Mouse (Mus musculus) heart, embryonic 14.5 days (tissue): ENCODE measurements at regions not wholly inside any gene's neighbourhood (a gene's known extent, or its start where the extent isn't known, plus 50 kb on each side); places are given as distances from the start of the nearest gene placed in this dataset.

Experiments
- ATAC-seq: fragments of 200-750 bp; cut with Nextera tagmentation; 2 replicates; pipeline ENCODE4 v1.8.0; 2017; ENCODE audit warnings: low read depth, moderate TSS enrichment; ENCODE audit not compliant: insufficient number of reproducible peaks, insufficient read depth, low FRiP score
- H3K27ac ChIP-seq, 2 experiments: fragments of 200-500 bp in 1 of 2; fragments of 300-500 bp in 1 of 2; sonication (generic) in 1 of 2; replicated peaks in 1 of 2; 2 replicates each; pipeline ENCODE4 v1.5.1; 2012 to 2014; ENCODE audit warnings: low read depth in 2 of 2, low read length in 2 of 2, control low read depth in 1 of 2, mild to moderate bottlenecking in 1 of 2, mixed read lengths in 1 of 2; ENCODE audit not compliant: control insufficient read depth in 1 of 2, insufficient read depth in 1 of 2
- H3K27me3 ChIP-seq: fragments of 300-500 bp; sonication (generic); 2 replicates; pipeline ENCODE4 v1.6.1; 2014; ENCODE audit warnings: mild to moderate bottlenecking, low read length, control low read depth; ENCODE audit not compliant: control insufficient read depth, insufficient read depth
- H3K36me3 ChIP-seq: fragments of 300-500 bp; sonication (generic); 2 replicates; pipeline ENCODE4 v1.6.1; 2014; ENCODE audit warnings: mild to moderate bottlenecking, control low read depth, low read length, mixed read lengths; ENCODE audit not compliant: control insufficient read depth, insufficient read depth
- H3K4me1 ChIP-seq, 2 experiments: fragments of 200-500 bp in 1 of 2; fragments of 300-500 bp in 1 of 2; sonication (generic) in 1 of 2; 2 replicates each; pipeline ENCODE4 v1.6.1; 2012 to 2014; ENCODE audit warnings: low read length in 2 of 2, control low read depth in 1 of 2, mixed read lengths in 1 of 2; ENCODE audit not compliant: control insufficient read depth in 2 of 2, insufficient read depth in 2 of 2
- H3K4me2 ChIP-seq: fragments of 300-500 bp; sonication (generic); 2 replicates; pipeline ENCODE4 v1.6.1; 2014; ENCODE audit warnings: mild to moderate bottlenecking, low read length
- H3K4me3 ChIP-seq, 2 experiments: fragments of 200-500 bp in 1 of 2; fragments of 300-500 bp in 1 of 2; sonication (generic) in 1 of 2; 2 replicates each; pipeline ENCODE4 v1.5.1; 2012 to 2014; ENCODE audit warnings: low read length in 2 of 2, mild to moderate bottlenecking in 2 of 2, control low read depth in 1 of 2, low read depth in 1 of 2, moderate library complexity in 1 of 2; ENCODE audit not compliant: control insufficient read depth in 1 of 2, insufficient read depth in 1 of 2
- H3K9ac ChIP-seq: fragments of 300-500 bp; sonication (generic); 2 replicates; pipeline ENCODE4 v1.6.1; 2014; ENCODE audit warnings: mild to moderate bottlenecking, low read length
- H3K9me3 ChIP-seq: fragments of 300-500 bp; sonication (generic); 2 replicates; pipeline ENCODE4 v1.6.1; 2016; ENCODE audit warnings: low read length, control low read depth; ENCODE audit not compliant: control insufficient read depth
- WGBS: fragments of 180-500 bp; shearing (Covaris S2); extraction: QIAGEN DNeasy Blood & Tissue Kit; methylation state at CpG from one replicate; pipeline ENCODE4 v1.1.7; 2014; 5-methylcytosine and 5-hydroxymethylcytosine counted together

GRCm38 (mm10) chrX:70820518-70820917 is 229.5 kb upstream of the Mamld1 start:
- Histone ChIP-seq H3K4me3 (no peak overlapping the region), H3K9ac (no peak overlapping the region), H3K9me3 (no peaks in the 10 kb centered on the region), H3K27me3 (no peaks in the 10 kb centered on the region), H3K4me1 (peaks cover 4 to 15% of the 10 kb centered on the region in 2 experiments), H3K36me3 (no peaks in the 10 kb centered on the region), H3K27ac (no peak overlapping the region), H3K4me2 (no peak overlapping the region)
- no peak for ATAC-seq
- 81% methylated on average over 3 of the region's 3 CpGs for WGBS

DNA sequence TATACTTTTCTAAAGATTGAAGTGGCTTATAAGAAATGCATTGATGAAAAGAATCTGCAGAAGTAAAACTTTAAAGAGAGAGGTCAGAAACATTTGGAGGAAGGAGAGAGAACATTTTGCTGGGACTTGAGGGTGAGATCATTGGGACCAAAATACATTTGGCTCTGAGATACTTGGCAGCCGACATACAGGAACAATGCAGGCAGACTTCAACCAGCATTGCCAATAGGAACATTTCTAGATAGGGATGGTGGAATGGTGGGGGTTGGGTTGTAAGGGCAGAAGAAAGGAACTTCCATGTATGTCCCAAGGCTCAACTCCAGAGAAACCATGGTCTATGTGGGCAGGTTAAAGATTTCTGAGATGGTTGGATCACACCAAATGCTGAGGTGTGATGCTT is 232.3 kb upstream of the Mamld1 start:
- Histone ChIP-seq H3K36me3 (no peaks in the 10 kb centered on the region), H3K9me3 (no peaks in the 10 kb centered on the region), H3K4me1 (peaks cover 4 to 15% of the 10 kb centered on the region in 2 experiments), H3K27me3 (no peaks in the 10 kb centered on the region), H3K9ac (no peak overlapping the region), H3K4me2 (no peak overlapping the region), H3K4me3 (no peak overlapping the region), H3K27ac (peak overlapping the region; percentile 40 to 76; a peak in 3 of 4 replicates)
- 40% methylated on average over 1 of the region's 1 CpGs for WGBS
- ATAC-seq = peak; percentile 47; the same call in 1 of the 2 replicates

DNA sequence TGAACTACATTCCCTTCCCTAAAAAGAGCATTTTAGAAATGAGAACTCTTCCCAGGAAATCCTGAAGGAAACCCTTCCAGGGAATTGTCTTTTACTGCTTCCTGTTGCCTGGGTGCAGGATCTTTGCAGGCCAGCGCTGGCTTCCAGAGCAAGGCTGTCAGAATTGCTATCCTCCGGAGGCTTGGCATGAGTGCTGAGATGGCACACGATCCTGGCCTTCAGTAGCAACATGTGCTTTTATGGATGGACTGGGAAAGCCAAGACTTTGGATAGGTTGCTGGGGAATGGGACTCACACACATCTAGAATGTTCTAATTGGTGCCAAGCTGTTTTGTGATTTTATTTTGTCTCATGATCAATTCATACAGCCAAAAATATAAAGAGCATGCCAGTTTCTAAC is 233.4 kb upstream of the Mamld1 start:
- H3K9me3 ChIP-seq = no peaks in the 10 kb centered on the region
- H3K27ac ChIP-seq = no peak overlapping the region; a peak in 1 of 4 replicates
- H3K9ac ChIP-seq = no peak overlapping the region
- WGBS = 57% methylated on average over 3 of the region's 3 CpGs
- no peak for ATAC-seq
- H3K27me3 ChIP-seq = no peaks in the 10 kb centered on the region
- H3K4me1 ChIP-seq = peaks cover 4 to 15% of the 10 kb centered on the region in 2 experiments
- no peak overlapping the region for H3K4me2 ChIP-seq
- H3K36me3 ChIP-seq = no peaks in the 10 kb centered on the region
- H3K4me3 ChIP-seq = no peak overlapping the region

GRCm38 (mm10) chrX:70791796-70792195 is 258.3 kb upstream of the Mamld1 start:
- H3K9me3 ChIP-seq = no peaks in the 10 kb centered on the region
- WGBS = 73% methylated on average over 3 of the region's 3 CpGs
- no peak overlapping the region for H3K4me3 ChIP-seq
- no peaks in the 10 kb centered on the region for H3K27me3 ChIP-seq
- H3K4me1 ChIP-seq = no peaks in the 10 kb centered on the region
- H3K4me2 ChIP-seq = no peak overlapping the region
- no peak overlapping the region for H3K27ac ChIP-seq
- H3K9ac ChIP-seq = no peak overlapping the region
- no peak for ATAC-seq
- H3K36me3 ChIP-seq = no peaks in the 10 kb centered on the region

GRCm38 (mm10) chrX:70762862-70763261 is 285.9 kb upstream of the Tmem185a start:
- no peak overlapping the region for H3K4me3 ChIP-seq

GRCm38 (mm10) chrX:70713004-70713604 is 236.1 kb upstream of the Tmem185a start:
- 54% methylated on average over 5 of the region's 5 CpGs for WGBS
- no peaks in the 10 kb centered on the region for H3K9me3 ChIP-seq
- H3K27ac ChIP-seq = no peak overlapping the region
- H3K4me3 ChIP-seq = no peak overlapping the region
- no peak overlapping the region for H3K4me2 ChIP-seq
- no peak for ATAC-seq
- no peak overlapping the region for H3K9ac ChIP-seq
- H3K4me1 ChIP-seq = no peaks in the 10 kb centered on the region
- no peaks in the 10 kb centered on the region for H3K36me3 ChIP-seq
- no peaks in the 10 kb centered on the region for H3K27me3 ChIP-seq

More at GRCm38 (mm10) chrX:70762862-70763261, 285.9 kb upstream of the Tmem185a start:
- no peaks in the 10 kb centered on the region for H3K36me3 ChIP-seq
- H3K4me1 ChIP-seq = no peaks in the 10 kb centered on the region
- WGBS = 46% methylated on average over 1 of the region's 1 CpGs
- H3K27me3 ChIP-seq = no peaks in the 10 kb centered on the region
- H3K9me3 ChIP-seq = no peaks in the 10 kb centered on the region
- no peak overlapping the region for H3K27ac ChIP-seq
- no peak overlapping the region for H3K9ac ChIP-seq
- ATAC-seq = no peak
- H3K4me2 ChIP-seq = no peak overlapping the region

DNA sequence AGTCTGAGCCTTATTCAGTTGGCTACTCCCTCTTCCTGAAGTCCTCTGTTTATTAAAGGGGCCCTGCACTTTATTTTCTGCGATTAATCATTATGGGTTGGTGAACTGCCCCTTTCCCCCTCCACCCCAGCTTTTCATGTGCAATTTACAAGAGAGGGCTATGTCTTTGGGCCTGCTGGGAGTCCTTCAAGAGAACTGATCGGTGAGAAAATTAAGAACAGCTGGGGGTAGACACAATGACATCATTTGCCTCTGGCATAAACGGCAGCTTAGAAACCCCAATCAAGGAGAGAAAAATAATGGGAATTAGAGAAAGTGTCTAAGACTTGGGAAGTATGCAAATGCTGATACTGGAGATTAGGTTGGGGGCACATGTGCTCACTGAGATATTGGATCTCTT is 205.2 kb upstream of the Tmem185a start:
- 58% methylated on average over 3 of the region's 3 CpGs for WGBS
- no peaks in the 10 kb centered on the region for H3K4me1 ChIP-seq
- no peak overlapping the region for H3K9ac ChIP-seq
- H3K27ac ChIP-seq = no peak overlapping the region
- no peak overlapping the region for H3K4me3 ChIP-seq
- no peak overlapping the region for H3K4me2 ChIP-seq
- no peak for ATAC-seq
- no peaks in the 10 kb centered on the region for H3K9me3 ChIP-seq
- no peaks in the 10 kb centered on the region for H3K27me3 ChIP-seq
- no peaks in the 10 kb centered on the region for H3K36me3 ChIP-seq

GRCm38 (mm10) chrX:70667092-70667491 is 190.1 kb upstream of the Tmem185a start:
- no peaks in the 10 kb centered on the region for H3K4me1 ChIP-seq
- H3K4me3 ChIP-seq = no peak overlapping the region
- no peaks in the 10 kb centered on the region for H3K36me3 ChIP-seq
- 71% methylated on average over 3 of the region's 3 CpGs for WGBS
- no peaks in the 10 kb centered on the region for H3K9me3 ChIP-seq
- no peak for ATAC-seq
- no peak overlapping the region for H3K4me2 ChIP-seq
- no peak overlapping the region for H3K9ac ChIP-seq
- no peak overlapping the region for H3K27ac ChIP-seq
- no peaks in the 10 kb centered on the region for H3K27me3 ChIP-seq
